Mouse (Mus musculus) heart, postnatal 0 days (tissue): ENCODE data around the gene Proser1.

ENCODE experiments used
- CTCF ChIP-seq: IDR thresholded peaks from 2 replicates; pipeline ENCODE4 v1.5.1; 2016; ENCODE audit warnings: antibody characterized with exemption, control low read depth, low read depth
- EP300 ChIP-seq: IDR thresholded peaks from 2 replicates; pipeline ENCODE4 v1.6.1; 2016; ENCODE audit warnings: antibody characterized with exemption, low read depth

DNA sequence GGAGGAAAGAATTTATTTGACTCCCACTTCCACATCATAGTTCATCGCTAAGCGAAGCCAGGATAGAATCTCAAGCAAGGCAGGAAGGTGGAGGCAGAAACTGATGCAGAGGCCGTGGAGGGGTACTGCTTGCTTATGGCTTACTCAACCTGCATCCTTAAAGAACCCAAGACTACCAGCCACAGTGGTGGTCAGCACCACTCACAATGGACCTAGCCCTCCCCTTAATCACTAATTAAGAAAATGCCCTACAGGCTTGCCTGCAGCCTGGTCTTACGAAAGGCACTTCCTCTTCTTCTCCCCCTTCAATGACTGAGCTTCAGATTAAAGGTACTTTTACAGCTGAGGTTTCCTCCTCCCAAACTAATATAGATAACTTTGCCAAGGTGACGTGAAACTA is 26.9 kb upstream of the Proser1 start:
- TF ChIP-seq CTCF (no peak), EP300 (no peak)
